Mouse (Mus musculus): ENCODE measurements around the gene Ganab.
"Not testable (repeated sequence)": the region's sequence is repeated elsewhere in the genome, so short reads cannot be mapped to it uniquely, and the experiment has no call there.

The Ganab gene

GRCm38 (mm10) chr19:8897865-8898495 lies at the start of gene Ganab:
Ganab (plus strand) TSS chr19:8898071.
- DNase-seq = peak; percentile 97

- no peak for DNase-seq
Measured at GRCm38 (mm10) chr19:8848356-8848755, 49.5 kb upstream of the Ganab start.

GRCm38 (mm10) chr19:8850402-8850901 lies 47.4 kb upstream of the Ganab start, which contains the start of gene Lrrn4cl:
Lrrn4cl (plus strand) TSS chr19:8850768.
- DNase-seq = no peak

GRCm38 (mm10) chr19:8851639-8852038 lies 46.2 kb upstream of the Ganab start:
- DNase-seq = no peak

- DNase-seq = no peak
Measured at GRCm38 (mm10) chr19:8852236-8852928, 45.5 kb upstream of the Ganab start.

GRCm38 (mm10) chr19:8853117-8853516 lies 44.8 kb upstream of the Ganab start:
- no peak for DNase-seq

GRCm38 (mm10) chr19:8857689-8858088 lies 40.2 kb upstream of the Ganab start:
- DNase-seq = peak; percentile 58

GRCm38 (mm10) chr19:8859018-8859417 lies 38.9 kb upstream of the Ganab start:
- DNase-seq = no peak

- no peak for DNase-seq
Measured at GRCm38 (mm10) chr19:8864265-8864664, 33.6 kb upstream of the Ganab start.

GRCm38 (mm10) chr19:8870381-8870780 lies 27.5 kb upstream of the Ganab start:
- DNase-seq = not testable (repeated sequence)

GRCm38 (mm10) chr19:8870838-8871237 lies 27.0 kb upstream of the Ganab start:
- no peak for DNase-seq

- DNase-seq = peak; percentile 98
Measured at GRCm38 (mm10) chr19:8871267-8872186, 26.3 kb upstream of the Ganab start, which contains the start of gene Ubxn1. Ubxn1 (plus strand) TSS chr19:8871496.

- DNase-seq = peak; percentile 19
Measured at GRCm38 (mm10) chr19:8872266-8872840, 25.5 kb upstream of the Ganab start.

GRCm38 (mm10) chr19:8875031-8875430 lies 22.8 kb upstream of the Ganab start:
- no peak for DNase-seq

GRCm38 (mm10) chr19:8880311-8881033 lies 17.4 kb upstream of the Ganab start, which contains the start of gene Uqcc3:
Uqcc3 (minus strand) TSS chr19:8880923.
- DNase-seq = peak; percentile 94

- DNase-seq = no peak
Measured at GRCm38 (mm10) chr19:8881034-8881392, 16.9 kb upstream of the Ganab start.

- DNase-seq = no peak
Measured at GRCm38 (mm10) chr19:8883616-8884015, 14.3 kb upstream of the Ganab start, which contains the start of the genes Lbhd1 and Gm49403. Lbhd1 (plus strand) TSS chr19:8883732. Gm49403 (plus strand) TSS chr19:8883930.

- no peak for DNase-seq
Measured at GRCm38 (mm10) chr19:8886916-8887584, 10.8 kb upstream of the Ganab start.

- no peak for DNase-seq
Measured at GRCm38 (mm10) chr19:8887585-8888463, 10.0 kb upstream of the Ganab start.
